Mouse (Mus musculus) mouse embryonic stem cell (cell line): Measurements from ENCODE around the gene Rgs19.

Source experiments
- in situ Hi-C, 2 experiments: fragments of 300-500 bp; cut with MboI; formaldehyde crosslinking; loops; 1 replicate in 1 of 2; 3 replicates in 1 of 2; pipeline ENCODE4 v1.14.3; 2019 to 2020; ENCODE audit warnings: low sequenced_read_pairs in 2 of 2, low pct_unique_long_range_greater_than_20kb in 1 of 2, mixed read lengths in 1 of 2; ENCODE audit not compliant: unreplicated experiment in 1 of 2

The Rgs19 gene

DNA sequence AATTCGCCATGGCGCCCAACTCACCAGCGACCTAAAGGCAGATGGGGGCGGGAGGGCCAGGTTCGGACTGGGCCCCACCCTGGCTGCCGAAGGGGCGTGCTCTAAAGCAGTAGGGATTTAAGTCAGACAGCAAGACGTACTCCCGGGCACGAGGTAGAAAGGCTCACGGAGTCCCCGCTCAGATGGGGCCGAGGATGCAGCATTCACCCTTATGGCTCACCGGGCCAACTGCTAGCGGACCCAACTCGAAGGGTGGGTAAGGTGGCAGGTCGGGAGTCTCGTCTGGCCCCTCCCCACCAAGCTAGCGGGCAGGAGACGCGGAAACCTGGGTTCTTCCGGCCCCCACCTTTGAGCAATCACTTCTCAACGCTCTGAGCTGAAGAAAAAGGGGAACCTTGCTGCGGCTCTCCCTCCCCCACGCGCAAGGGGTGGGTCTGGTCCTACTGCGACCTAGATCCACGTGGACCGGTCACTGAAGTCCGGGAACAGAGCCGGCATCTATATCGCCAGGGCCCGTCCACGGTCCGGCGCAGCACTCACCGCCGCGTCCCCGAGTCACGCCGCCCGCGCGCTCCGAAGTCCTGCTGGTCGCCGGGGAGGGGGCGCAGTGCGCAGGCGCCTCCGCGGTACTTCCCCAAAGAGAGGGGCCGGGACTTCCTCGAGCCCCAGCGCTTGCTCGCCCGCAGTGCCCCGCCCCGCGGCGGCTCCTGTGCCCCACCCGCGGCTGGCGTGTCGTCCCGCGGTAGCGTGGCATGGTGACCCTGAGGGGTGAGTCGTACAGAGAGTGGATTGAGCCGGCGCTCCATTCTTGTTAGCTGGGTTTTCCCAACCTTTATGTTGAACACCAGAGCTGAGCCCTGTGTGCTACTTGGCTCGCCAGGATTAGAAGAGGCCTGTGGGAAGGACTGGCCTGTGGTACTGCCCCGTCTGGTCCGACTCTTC is at the start of gene Rgs19:
Gene Rgs19 (minus strand): TSS at position 639 of the 942 bp plus-strand sequence.
- in situ Hi-C loops, result no loop called here

DNA sequence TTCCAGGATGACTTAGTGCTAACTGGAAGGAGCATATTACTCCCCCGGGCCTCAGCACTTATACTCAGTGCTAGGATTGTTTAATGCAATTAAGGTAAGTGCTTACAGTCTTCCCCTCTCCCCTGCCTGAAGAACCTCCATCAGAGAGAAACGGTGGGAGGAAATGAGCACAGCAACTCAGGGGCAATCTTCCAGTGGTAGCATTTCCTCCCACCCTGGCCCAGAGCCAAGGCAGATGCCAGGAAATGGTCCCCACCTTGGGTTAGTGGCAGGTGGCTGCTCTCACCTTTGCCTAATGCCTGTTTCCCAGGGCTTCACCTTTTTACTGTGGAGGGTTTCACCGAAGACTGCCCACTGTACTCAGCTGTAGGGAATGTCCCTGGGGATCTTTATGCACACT is 36.3 kb upstream of the Rgs19 start:
- in situ Hi-C loops, result no loop called here

DNA sequence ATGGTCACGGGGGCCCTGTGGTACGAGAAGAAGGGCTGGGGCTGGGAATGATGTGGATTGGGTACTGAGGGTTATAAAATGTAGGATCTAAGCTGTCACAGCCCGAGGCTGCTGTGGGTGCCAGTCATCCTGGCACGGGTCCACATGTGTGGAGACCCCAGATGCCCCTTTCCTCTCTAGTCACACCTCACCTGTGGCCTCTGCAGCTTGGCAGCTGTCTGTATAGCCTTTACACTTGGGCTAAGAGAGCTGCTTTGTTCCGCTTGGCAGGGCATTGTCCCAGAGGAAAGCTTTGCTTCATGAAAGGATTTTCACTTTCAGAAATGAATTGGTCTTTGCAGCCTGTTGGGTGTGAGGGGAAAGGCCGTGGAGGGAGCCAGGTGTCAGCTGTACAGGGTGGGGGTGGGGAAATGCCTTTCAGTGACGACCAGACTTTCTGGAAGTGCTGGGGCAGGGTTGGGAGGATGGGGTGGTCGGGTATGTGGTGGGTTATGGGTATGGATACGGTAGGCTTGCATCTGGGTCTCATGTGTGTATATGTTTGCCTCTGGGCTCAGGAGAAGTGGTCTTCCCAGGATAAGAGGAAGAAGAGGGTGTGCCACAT is 34.0 kb upstream of the Rgs19 start:
- in situ Hi-C loops, result loop anchor here in 1 of 2 experiments (10.0 kb wide), 1 partner anchor 137 kb away; the partner anchor contains the start of gene Polr3k

DNA sequence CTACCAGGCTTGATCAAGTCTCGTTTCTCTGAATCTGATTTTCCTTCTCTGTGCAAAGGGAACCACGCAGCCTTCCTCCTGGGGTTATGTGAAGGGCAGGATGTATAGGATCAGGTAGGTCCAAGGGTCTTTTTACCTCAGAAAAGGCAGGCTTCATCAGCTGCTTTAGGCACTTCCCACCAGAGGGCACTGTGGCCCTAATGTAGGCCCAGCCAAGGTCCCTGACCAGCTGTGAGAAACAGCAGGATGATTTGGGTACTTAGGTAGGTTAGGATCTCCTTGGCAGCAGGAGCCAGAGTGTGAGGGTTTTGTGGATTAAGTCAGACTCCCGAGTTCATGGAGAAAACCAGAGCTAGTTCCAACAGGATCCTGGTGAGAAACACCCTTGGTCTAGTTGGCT is 28.4 kb upstream of the Rgs19 start:
- in situ Hi-C loops, result loop anchor here in 1 of 2 experiments (10.0 kb wide), 1 partner anchor 143 kb away; the partner anchor contains the start of gene Polr3k

DNA sequence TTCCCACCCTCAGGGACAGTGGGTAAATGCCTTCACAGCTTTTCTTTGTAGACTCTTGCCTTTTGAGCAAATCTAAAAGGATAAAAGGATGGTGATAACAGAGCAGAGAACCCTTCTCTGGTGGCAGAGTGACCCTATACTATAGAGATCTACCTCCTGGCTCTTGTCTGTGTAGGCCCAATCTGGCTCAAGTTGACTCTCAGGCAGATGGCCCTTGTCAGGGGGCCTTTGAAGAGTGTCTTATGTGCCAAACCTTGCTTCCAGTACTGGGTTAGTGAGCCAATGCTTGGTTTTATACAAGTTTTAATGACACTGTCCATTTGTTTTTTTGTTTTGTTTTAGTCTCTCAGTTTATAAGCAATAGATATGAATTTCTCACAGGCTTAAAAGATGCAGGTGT is 27.4 kb upstream of the Rgs19 start:
- in situ Hi-C loops, result loop anchor here in 1 of 2 experiments (10.0 kb wide), 1 partner anchor 144 kb away; the partner anchor contains the start of gene Polr3k

DNA sequence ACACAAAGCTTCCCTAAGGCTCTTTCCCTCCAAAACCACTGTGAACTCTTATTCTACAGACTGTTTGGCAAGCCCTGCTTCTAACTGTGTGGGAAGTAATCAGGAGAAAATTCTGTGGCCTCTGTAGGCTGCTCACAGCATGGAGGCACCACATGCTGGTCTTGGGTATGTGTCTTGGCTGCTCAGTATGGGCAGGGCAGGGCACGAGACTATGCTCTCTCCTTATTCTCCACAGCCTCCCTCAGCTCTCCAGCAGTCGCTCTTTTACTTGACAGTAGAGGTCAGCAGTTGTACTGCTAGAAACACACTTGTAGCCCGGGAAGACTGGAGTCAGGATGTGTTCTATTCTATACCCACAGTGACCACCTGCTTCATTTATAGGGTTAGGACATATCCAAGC is 26.3 kb upstream of the Rgs19 start:
- in situ Hi-C loops, result loop anchor here in 1 of 2 experiments (10.0 kb wide), 1 partner anchor 145 kb away; the partner anchor contains the start of gene Polr3k

DNA sequence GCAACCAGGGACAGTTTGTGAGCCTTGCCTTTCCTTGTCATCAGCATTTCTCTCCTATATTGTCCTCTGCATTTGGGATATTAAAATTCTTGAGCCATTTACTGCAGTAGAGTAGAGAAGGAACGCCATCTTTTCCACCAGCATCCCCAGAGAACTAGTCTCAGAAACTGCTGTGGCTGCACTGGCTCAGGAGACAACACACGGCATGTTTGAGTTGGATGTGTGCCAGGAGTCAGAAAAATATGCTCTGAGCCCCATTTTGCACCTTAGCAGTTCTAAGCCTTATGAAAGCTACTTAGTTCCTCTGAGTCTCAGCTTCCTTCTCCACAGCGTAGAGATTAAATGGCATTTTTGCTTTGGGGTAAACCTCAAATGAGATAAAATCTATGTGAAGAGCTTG is 23.2 kb upstream of the Rgs19 start:
- in situ Hi-C loops, result no loop called here

DNA sequence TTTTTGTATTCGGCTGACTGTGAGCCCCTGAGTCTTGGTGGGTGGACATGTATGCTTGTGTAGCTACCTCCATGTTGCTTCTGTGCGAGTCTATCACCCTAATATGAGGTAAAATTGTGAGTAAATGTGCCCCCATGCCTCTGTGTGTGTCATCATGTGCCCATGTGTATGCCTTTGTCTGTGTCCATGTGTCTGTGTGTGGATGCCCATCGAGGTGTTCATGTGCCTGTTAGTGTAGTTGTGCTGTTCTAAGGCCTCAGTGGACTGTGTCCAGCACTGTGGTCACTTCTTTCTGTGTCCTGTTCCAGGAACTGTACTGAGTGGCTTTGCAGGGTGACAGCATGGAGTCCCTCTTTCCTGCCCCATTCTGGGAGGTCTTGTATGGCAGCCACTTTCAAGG is 21.6 kb upstream of the Rgs19 start:
- in situ Hi-C loops, result no loop called here

DNA sequence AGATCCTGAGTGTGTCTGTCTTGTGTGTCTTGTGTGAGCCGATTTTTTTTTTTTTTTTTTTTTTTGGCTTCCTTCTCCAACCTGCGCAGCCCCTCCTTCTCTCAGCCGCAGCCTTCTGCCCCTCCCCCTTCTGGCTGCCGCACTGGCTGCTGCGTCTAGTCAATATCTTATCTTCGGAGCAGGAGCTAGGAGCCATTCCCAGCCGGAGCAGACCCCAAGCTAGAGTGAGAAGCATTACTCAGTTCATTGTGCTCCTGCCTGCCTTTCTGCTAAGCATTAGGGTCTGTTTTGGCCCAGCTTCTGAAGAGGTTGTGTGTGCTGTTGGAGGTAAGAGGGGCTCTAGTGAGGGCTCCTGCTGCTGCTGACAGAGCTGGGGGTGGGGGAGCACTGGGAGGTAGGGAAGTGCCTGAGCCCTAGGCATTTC is 21.1 kb upstream of the Rgs19 start, which contains the start of gene Oprl1:
Gene Oprl1 (plus strand): TSS at position 114 of the 424 bp plus-strand sequence.
- in situ Hi-C loops, result no loop called here

DNA sequence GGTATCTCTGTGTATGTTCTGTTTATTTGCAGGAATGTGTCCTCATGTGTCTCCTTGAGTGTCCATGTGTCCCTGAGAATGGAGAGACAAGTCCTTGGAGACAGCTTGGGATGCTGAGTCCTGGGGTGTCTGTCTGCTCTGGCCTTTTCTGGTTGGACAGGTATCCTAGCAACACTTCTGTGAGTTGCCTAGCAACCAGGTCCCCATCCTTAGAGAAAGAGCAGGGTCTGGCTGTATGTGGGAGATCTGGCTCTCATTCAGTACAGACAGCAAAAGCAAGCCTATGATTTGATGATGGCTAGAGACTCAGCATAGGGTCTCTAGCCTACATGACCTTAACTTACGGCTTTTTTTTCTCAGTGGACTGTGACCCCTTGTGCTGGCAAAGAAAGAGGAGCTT is 20.0 kb upstream of the Rgs19 start:
- in situ Hi-C loops, result no loop called here

DNA sequence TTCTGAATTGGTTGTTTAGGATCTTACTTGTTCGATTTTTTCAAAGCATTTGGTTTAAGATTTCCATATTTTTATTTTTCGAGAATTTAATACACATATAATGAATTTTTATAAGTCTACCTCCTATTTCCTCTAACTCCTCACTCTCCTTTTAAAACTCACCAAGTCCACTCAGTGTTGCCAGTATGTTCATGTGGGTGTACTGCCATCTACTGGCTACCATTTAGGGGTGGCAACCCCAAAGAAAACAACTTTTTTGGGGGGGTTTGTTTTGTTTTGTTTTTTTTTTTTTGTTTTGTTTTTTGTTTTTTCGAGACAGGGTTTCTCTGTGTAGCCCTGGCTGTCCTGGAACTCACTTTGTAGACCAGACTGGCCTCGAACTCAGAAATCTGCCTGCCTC is 12.9 kb upstream of the Rgs19 start:
- in situ Hi-C loops, result no loop called here

DNA sequence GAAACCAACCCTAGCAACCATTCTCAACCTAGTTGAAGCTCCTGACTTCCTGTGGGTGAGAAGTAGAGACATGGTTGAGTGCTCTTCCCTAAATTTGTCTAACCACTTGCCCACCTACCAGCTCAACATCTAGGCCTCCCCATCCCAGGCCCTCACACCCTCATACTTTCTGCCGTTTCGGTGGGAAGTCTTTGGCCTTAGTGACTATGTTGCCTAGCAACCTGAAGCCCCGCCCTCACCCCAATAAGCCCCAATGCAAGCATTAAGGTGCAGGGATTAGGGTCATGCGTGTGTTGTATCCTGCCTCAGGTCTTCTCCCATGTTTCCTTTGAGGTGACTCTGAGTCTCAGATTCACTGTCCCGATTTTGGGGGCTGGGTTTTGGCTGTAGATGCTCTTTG is 4.5 kb upstream of the Rgs19 start, which contains the start of gene Lkaaear1:
Gene Lkaaear1 (minus strand): TSS at position 202 of the 400 bp plus-strand sequence.
- in situ Hi-C loops, result no loop called here

DNA sequence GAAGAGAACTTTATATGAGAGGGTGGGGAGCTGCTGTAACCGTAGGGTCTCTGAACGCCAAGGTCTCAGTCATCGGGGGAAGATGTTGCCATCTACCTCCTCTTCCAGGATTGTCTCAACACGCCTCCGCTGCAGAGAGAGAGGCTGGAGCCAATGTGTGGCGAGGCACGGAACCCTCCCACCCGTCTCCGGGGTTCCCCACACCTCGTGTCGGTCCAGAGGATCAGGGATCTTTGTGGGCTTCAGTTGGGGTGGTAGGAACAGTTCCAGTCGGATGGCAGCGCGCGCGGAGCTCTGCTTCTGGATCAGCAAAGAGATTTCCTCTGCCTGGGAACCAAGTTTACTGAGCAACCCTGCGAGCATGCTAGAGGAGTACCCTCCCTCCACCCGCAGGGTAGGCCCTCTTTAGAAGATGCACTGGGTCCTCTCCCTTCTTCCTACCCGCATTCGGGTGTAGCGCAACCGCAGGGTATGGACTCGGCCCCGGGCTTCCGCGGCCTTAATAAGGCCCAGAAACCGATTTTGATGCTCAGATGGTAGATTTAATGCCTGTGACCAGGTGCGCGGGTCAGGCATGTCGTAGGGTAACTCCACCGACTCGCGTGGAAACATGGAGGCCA is 3.1 kb upstream of the Rgs19 start:
- in situ Hi-C loops, result no loop called here

DNA sequence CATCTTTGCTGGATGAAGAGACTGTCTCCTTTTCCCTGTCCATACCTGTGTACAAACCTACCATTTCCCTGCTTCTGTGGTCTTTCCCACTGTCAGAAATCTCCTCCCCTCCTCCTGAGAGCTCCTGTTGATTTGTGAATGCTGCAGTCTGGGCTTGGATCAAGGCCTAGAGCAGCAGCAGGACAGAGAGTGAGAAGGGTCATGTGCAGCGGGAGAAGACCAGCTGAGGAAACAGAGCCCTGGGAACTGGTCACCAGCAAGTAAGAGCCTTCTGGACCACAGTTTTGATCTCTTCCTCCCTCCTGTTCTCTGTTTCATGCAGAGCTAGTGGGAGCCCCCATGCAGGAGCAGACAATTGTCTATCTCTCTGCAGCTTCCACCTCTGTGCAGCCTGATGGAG is 2.0 kb upstream of the Rgs19 start:
- in situ Hi-C loops, result no loop called here

DNA sequence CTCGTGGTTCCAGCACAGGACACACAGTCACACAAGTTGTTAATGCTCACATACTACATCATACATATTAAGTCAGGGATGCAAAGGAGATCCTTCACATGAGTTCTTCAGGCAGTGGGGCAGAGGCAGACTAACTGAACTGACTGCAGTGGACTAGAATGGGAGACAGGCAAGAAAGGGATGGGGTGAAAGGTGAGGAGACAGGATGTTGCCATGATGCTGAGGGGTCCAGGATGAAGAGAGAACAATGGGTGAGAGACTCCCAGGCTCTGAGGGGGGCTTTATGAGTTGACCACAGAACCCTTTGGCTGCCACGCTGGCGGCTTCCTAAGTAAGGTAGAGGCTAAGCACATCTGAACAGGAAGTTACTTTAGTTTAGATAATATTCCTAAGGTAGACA is 804 bp upstream of the Rgs19 start:
- in situ Hi-C loops, result no loop called here

DNA sequence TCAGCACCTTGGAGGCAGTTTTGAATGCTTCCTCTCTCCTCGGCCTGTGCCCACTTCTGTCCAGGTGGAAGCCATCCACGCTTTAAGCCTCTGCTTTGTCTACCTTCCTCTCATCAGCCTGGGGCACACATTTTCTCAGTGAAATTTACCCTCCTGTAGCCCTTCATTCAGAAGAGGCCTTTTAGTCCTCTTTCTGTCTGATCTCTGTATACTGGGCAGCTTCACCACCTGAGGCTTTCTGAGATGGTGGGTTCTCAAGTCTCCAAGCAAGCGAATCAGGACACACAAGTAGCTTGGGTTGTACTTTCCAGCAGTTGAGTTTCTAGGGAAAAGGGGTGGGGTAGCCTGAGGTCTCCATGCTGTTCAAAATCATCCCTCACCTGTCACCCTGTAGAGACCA is 1.5 kb downstream of the Rgs19 start:
- in situ Hi-C loops, result no loop called here

DNA sequence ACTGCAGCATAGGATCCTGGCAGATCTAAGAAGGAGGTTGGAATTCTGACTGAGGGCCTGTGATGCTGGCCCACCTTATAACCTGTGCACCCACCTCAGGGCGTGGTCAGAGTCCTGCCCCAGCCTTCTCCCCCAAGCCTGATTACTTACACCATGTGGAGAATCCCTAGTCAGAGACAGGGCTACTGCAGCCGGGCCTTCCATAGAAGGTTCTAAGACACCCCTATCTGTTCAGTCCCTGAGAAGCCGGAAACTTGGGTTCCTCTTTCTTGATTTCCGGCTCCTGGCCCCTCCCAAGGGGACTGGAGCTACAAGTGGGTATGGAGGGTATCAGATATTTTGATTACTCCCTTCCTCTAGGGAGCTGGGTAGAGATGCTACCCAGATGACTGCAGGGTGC is 2.2 kb downstream of the Rgs19 start:
- in situ Hi-C loops, result no loop called here

DNA sequence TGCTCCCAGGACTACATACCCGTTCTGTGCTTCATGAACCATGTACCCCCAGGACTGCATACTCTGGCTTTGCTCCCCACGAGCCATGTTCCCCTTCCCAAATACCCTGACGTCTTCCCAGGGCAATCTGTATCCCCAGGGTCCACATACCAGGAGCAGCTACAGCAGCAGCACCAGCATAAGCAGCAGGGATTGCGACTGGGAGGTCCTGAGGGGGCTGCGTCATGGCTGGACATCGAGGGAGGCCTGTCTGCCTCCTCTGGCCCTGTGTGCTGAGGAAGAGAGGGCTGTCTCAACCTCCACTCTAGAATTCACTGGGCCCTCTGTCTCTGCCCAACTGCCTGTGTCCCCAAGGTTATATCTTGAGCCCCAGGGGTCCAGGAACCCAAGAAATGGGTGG is 2.7 kb downstream of the Rgs19 start:
- in situ Hi-C loops, result no loop called here
